Mouse (Mus musculus): ENCODE data around the gene Zdhhc18.

Gene Zdhhc18

DNA sequence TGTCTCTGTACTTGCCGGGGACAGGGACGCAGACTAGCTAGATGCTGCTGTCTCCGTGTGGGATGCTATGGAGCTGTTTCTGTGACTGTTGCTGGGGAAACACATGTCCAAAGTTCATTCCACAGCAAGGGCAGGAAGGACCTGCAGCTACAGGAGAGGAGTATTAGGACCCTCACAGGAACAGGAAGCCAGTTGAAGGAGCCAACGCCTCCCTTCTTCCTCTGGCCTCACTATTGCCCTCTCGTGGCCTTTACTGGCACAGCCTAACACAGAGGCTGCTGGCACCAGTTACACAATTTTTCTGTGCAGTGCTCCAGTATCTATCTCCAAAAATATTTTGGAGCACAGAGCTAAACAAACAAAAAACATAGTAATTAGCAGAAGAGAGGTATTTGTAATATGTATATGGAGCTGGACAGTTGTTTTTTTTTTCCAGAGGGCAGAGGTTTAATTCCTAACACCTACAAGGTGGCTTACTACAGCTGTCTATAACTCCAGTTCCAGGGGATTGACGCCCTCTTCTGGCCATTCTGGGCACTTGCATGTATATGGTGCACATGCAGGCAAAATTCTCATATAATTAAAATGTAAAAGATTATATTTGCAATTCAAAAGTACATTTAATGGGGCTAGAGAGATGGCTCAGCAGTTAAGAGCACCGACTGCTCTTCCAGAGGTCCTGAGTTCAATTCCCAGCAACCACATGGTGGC lies at the start of gene Zdhhc18:
TSS of gene Zdhhc18 (minus strand) at position 166 of the 711 bp plus-strand sequence.
- peak; percentile 66 for DNase-seq (ENCODE audit: low spot score)

DNA sequence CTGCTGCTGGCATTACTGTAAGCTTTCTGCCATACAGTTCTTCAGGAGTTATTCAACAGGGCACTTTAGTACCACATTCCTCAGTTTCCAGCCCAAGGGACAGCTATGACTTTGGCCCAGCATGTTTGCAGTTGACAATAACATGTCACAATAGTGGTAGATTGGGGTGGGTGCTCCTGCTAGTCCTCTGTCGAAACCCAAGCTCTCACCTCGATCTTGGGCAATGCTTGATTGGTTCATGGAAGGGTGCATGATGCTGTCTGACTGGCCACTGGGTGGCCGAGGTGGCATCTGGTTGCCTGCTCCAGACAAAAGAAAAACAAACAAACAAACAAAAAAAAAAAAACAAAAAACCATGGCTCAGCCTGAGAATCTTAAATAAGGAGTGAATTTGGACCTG lies 45.4 kb upstream of the Zdhhc18 start:
- no peak for DNase-seq (ENCODE audit: low spot score)

DNA sequence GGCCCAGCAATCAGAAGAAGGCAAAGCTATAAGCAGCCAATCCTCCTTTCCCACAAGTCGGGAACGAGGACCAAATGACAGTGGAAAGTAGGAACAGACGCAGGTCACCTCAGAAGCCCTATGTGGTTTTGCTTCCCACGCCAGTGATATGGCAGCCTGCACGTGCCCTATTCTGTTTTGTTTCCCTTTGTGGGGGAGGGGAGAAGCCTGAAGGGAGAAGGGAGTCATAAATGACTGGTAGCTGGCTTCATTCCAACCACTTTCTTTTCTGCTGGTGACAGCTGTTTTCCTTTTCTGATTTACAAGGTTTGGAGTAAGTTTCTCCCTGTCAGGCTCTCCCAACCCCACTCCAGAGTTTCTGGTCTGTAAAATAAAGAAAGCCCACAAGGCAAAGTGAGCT lies 40.3 kb upstream of the Zdhhc18 start:
- no peak for DNase-seq (ENCODE audit: low spot score)

DNA sequence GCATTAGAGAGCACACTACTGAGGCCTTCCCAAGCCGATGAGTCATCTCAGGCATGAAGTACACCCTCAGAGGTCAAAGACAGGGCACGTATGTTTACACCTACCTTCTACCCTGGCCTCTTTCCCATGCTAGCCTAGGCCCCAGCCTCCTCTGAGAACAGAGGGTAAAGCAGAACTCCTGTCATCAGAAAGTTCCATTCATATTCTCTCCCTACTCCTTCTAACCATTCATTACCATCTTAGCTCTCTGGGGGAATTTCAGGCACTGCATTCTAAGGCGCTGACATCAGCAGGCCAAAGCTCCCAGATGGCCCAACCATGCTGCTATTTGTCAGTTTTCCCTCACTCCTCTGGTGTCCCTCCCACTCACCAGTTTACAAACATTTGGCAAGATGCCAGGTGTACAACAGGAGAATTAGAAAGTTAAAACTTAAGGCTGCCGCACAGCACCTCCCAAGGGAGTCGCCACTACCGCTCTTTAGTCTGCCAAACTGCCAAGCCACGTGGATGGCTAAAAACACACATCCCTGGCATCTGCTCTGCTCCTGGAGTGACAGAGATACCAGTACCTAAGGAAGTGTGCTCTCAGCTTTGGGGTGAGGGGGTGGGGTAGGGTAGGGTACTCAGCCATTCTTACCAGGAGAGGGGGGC lies 38.6 kb upstream of the Zdhhc18 start:
- DNase-seq (ENCODE audit: low spot score): no peak

DNA sequence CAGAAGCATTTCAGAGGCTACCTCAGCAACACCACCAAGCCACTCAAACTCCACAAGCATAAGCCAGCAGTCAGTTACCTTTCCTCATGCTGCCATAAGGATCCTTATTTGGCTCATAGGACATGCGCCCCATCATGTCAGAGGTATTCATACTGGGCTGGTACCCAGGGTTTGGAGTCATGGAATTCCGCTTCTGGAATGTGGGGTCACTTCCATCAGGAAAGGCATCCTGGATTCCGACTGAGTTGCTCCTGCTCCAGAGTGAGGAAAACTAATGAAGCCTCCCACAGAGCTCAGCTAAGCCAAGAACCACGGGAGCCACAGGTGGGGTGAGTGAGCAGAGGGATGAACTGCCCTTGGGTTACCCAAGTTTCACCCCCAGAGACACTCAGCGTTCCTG lies 37.2 kb upstream of the Zdhhc18 start:
- DNase-seq (ENCODE audit: low spot score): no peak

DNA sequence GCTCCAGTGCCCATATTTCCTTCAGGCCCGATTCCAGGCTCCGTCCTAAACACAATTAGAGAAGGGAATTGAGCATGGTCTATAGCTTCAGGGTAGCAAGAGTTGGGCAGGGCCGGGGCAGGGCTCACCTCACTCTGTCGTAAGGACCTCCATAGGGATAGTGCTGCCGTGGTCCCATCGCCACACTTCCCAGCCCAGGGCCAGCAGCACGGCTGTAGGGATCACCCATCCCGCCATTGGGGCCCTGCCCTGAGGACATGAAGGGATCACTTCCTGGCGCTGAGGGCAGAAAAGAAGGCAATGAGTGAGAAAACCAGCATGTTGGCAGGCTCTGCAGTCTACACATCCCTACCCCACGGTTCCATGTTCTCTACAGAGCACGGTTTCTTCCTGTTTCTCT lies 36.6 kb upstream of the Zdhhc18 start:
- no peak for DNase-seq (ENCODE audit: low spot score)

DNA sequence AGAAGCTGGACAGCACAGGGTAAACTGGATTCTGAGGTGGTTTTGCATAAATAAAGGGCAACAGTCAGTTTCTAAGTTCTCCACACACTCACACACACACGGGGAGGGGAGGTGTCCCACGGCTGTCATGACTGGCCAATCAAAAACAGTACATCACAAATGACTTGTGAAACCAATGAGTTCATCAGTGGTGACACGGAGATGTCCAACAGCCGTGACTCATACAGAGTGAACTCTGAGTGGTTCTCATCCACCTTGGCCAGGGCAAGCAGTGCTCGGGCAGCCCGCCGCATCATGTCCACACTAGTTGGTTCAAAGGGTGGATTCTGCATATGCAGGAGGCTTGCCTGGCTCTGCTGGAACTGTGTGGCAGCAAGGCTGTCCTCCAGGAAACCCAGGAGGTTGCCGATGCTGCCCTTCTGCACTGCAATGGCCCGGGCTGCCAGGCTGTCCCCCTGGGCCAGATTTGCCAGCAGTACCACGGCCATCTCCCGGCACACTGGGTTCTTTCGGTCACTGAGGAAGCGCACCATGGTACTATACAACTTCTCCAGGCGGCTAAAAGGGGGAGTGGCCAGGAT lies 30.3 kb upstream of the Zdhhc18 start:
- no peak for DNase-seq (ENCODE audit: low spot score)

DNA sequence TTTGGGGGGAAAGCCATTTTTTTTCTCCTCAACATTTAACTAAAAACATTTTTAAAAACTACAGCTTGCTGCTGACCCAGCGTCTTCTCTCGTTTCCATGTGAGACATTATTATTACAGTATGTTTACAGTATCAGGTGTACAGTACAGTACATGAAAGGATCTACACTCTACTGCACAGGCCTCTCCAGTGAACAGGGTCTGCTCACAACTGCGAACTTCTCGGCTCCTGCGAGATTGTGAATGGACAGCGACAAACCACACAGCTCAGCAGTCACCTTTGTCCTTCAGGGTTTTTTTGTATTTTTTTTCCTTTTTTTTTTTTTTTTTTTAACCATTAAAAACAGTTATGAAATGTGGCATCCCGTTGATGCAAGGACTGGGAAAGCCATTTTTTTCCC lies 29.7 kb upstream of the Zdhhc18 start:
- no peak for DNase-seq (ENCODE audit: low spot score)

DNA sequence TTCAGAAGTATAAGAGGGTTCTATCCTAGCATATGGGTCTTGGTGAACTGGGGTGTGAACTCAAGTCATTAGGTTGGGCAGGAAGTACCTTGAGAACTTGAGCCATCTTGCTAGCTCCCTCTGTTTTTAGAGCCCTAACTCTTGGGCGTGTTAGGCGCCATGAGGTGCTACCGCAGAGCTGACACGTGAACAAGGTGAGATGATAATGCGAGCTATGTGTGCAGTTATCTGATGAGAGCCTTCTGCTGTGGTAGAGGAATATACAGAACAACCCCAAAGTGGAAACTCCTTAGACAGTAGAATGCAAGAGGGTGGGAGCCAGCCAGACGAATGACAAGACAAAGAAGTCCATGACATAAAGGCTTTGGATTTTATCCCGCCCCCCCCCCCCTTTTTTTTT lies 27.3 kb upstream of the Zdhhc18 start:
- DNase-seq (ENCODE audit: low spot score): no peak

DNA sequence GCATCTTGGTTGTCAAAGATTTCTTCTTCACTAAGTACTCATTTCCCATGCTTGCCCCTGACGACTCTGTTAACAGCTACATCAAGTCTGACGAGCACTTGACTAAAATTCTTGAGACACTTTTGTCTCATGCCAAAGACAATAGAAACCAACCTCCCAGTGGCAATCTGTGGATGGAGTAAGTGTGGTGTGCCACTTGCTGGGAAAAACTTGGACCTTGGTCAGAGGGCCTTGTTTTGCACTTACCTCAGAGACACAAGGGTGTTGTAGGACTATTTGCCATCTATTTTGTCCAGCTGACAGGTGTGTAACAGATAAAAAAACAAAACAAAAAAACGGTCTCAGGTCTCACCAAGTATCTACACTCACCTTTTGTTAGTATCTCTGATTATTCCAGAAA lies 26.2 kb upstream of the Zdhhc18 start:
- DNase-seq (ENCODE audit: low spot score): no peak

DNA sequence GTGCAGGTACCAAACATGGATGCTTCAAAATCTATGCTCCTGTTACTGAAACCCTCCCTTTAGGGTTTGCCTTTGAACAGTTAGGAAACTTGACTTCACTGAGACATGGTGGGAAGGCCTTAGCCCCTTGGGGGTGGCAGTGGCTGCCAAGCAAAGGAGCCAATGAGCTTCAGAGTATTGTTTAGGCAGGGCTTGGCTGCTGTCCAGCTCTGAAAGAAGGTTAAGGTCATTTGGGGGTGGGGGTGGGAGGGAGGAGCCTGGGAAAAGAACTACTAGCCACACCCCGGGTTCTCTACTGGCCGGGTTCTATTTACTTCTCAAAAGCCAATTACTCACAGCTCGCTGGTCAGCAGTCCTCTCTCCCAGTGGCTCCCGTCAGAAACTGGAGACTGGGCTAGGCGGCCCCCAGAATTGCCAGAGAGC lies 25.7 kb upstream of the Zdhhc18 start:
- DNase-seq (ENCODE audit: low spot score): no peak

DNA sequence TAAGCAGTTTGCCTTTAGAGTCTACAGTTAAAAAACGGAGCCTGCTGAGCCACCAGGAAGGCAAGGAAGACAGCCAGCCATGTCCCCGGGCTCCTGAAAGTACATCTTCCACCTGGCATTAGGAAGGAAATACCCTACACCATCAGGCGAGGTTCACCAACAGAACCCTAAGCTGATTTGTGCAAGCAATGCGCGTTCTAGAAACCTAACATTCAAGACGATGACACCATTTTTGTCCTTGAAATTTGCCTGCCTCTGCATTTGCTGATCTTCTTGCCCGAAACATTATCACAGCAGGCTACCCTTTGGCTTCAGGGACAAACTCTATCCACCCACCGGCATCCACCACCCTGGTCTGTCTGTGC lies 24.4 kb upstream of the Zdhhc18 start:
- DNase-seq (ENCODE audit: low spot score): no peak

DNA sequence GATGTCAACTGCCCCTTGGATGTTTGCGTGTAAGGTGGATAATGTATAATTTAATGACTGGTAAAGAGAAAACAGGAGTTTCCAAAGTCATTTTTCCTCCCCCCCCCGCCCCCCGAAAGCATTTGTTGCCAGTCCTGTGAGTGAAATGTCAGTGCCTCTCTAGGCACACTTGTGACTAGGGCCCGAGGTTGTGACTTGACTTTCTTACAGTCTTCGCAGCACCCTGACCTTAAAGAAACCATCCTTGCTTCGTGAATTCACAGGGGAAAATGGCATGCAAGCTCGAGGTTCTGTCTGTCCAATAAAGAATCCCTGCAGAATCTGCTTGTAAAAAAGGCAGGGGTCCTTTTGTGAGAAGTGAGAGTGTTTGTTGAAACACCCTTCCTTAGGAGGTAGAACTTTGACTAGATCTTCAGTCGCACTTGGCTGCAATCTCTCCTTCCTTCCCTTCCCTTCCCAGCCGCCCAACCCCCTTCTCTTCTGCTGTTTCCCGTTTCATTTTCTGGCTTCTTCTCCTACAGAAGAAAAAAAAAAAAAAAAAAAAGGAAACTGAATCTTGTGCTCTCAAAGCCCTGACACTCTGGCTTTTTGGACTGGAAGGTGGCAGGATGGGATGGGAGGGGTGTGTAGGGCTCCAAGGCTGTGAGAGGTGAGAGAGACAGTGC lies 23.8 kb upstream of the Zdhhc18 start:
- no peak for DNase-seq (ENCODE audit: low spot score)

DNA sequence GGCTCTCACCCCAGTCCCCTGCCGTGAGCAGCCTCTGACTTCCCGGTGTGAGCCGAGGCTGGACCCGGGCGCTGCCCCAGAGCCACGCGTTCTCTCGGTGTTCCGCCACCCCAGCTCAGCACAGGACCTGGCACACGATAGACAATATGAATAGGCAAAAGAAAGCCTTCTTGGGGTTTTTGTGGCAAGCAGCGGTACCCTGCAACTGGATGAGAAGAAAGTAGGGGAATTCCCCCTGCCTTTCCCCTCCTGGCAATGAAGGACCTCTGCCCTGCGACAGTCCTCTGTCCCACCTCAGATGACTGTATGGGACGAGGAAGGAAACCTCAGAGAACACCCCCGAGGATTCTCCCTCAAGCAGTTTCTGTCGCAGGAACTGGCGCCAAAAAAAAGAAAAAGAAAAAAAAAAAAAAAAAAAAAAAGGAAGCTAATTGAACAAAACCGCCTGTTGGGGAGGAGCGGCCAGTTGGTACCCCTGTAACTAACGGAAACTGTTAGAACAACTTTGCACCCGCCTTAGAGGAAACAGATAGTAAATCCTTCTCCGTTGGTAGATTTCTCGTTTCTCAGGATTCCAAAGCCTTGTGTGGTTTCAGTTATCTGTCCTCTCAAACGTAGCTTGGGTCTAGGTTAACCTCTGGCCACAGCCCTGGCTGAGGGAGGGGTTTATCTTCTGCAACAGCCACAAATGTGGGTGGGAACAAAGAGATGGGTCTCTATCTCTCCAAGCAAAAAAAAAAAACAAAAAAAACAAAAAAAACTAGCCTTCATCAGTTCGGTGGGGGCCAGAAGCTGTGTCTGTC lies 23.1 kb upstream of the Zdhhc18 start:
- peak; percentile 33 for DNase-seq (ENCODE audit: low spot score)

DNA sequence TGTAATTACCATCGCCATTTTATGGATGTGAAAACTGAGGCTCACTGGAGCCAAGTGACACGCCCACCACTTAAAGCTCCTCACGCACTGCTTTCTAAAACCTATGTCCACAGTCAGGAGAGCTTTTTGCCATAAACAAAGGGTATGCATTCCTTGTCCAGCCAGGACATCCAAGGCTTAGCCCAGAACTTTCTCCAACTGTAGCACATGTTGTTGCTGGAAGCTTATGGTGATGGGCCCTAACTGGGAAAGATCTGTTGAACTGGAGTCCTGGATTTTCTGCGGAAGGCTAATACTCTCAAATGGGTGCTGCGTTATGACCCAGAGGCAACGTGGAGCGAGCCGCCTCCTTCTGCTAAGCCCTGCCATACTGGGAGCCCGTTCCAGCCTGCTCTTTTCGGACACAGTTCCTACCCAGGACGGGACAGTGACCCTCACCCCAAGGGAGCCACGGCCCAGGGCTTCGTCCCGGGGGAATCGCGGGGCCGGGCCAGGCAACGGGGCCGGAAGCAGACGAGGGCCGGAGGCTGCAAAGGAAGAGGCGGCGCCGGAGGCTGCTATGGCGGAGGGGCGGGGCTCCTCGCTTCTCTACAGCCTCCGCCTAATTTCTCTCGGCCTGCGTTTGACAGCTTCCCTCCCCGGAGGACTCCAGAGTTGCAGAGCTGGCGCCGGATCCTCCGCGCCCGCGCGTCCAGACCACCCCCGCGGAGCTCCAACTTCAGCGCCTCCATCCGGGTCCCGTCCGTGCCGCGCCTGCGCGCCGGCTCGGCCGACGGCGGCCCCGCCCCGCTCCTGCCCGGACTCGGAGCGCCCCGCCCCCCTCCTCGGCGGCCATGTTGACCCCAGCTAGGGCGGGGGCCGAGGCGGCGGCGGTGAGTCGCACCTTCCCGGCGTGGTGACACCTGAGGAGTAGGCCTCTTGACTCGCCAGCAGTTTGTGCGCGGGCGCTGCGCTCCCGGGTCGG lies 22.2 kb upstream of the Zdhhc18 start, which contains the start of gene Pigv:
TSS of gene Pigv (minus strand) at position 767 of the 964 bp plus-strand sequence.
- peak; percentile 94 for DNase-seq (ENCODE audit: low spot score)

DNA sequence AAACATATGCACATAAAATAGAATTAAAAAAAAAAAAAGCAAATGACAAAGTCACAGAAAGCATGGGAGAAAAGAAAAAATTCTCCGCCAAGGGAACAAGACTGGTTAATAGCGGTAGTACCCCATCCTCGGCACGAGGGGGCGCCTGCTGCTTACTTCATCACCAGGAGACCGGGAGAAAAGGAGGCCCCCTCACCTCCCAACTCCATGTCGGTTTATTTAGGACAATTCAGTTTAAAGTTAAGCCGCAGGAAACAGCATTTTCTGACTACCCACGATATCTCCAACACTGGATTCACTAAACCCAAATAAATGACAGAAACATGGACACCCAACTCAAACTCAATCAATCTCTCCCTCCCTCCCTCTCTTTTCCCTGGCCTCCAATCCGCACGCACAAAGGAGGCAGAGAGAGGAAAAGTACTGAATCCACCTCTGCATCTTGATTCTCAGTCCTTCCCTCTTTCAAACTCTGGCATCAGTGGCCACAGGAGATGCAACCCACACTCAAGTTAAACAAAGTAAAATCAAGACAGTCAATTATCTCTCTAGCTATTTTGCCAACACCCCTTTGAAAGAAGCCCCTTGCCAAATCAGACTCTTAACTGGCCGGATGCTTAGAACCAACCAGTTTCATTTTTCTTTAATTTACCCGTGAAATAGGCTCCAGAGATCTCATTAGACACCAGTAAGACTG lies 21.4 kb upstream of the Zdhhc18 start:
- peak; percentile 66 for DNase-seq (ENCODE audit: low spot score)

DNA sequence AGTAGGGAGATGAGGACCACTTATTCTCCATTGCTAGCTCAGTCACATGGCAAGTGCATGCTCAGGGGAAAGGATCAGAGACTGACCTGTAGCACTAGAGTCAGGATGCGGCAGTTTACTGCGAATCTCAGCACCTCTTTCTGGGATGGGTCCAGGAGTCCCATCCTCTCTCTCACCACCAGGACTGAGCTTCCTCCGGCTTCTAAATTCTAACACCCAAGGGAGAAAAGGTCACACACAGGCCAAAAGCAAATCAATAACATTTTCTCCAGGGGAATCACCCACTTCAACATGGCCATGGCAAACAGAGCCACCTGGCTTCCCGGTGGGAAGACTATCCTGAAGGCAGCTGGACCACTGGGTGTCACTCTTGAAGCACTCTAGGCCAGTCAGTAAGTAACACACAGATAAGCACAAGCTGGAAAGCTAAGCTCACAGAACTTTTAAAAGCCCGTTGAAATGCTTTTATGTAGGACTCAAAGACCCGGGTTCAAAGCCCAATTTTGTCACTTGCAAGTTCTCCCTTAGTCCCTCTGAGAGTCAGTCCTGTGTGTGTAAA lies 19.8 kb upstream of the Zdhhc18 start:
- no peak for DNase-seq (ENCODE audit: low spot score)

DNA sequence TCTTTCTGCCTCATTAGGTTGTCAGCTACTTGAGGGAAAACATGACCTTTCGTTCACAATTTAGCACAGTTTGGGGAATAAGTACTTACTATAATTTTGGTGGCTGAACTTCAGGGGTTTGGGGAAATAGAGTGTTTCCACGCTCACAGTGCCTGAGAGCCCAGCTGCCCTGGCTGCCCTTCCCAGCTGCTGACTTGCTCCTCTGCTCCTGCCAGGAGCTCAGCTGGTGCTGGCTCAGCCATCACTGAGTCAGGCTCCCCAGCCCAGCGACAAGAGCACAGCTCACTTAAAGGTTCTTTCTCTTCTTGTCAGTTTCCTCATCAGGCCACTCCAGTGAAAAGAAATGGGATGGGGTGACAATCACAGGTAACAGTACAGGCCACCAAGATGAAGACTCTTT lies 18.6 kb upstream of the Zdhhc18 start:
- no peak for DNase-seq (ENCODE audit: low spot score)

DNA sequence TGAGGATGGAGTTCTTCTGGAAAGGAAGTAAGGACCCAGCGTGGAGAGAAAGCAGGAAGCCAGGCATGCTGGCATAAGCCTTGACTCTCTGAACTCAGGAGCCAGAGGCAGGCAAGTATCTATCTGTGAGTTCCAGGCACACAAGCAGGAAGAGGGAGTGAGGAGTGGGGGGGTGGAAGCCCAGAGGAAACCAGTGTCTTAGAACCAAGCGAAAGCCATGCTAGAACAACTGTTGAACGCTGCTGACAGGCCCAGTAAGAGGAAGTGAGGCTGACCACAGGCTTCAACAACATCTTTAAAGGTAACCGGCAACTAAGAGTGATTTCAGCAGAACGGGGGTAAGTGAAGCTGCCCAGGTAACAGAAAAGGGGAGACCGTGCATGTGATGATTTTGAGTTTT lies 16.2 kb upstream of the Zdhhc18 start:
- no peak for DNase-seq (ENCODE audit: low spot score)

DNA sequence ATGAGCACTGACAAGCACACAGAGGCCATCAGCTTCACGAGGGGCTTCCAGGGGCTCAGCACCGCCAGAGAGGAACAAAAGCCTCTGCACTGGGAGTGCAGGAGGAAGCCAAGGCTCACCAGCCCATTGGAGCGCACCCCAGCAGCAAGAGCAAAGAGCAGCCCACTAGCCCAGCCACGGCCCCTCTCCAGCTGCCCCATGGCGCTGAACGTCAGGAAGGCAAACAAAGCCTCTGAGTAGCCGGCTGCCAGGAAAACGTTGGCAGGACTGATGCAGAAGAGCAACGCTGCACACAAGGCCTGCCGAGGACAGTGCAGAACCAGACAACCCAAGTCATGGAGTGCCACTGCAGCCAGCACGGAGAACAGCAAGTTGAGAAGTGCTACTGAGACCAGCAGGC lies 15.2 kb upstream of the Zdhhc18 start:
- no peak for DNase-seq (ENCODE audit: low spot score)
